Mouse (Mus musculus) liver, postnatal 0 days (tissue): ENCODE data around the gene Erh.

Source experiments
- CTCF ChIP-seq: sonication (generic); IDR thresholded peaks from 2 replicates; pipeline ENCODE4 v1.5.1; 2016; ENCODE audit warnings: antibody characterized with exemption, low read depth
- EP300 ChIP-seq: IDR thresholded peaks from 2 replicates; pipeline ENCODE4 v1.6.1; 2016; ENCODE audit warnings: antibody characterized with exemption, low read depth, mild to moderate bottlenecking

DNA sequence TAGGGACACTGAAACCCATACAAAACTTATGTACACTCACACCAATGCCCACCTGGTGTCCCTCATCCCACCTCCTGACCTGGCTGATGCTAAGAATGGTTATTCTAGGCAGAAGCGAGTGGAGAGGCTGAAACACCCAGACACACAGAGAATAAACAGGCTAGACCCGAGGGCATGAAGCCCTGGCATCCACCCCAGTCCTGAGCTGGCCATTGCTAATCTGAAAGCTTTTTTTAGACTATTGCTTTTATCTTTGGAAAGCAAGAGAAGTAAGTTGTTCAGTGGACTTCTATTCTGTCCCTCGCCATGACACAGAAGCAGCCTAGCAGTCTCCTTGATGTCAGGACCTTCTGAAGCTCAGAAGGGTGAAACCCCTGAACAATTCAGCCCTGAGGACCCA, 34.2 kb downstream of the Erh start:
- no peak for TF ChIP-seq CTCF
- TF ChIP-seq EP300 = no peak
